Mouse (Mus musculus) erythroid progenitor cell, adult 5-6 weeks (primary cell): ENCODE measurements around the gene Zbtb32. TPM values are rescaled to one million over a fixed set of nuclear protein-coding genes. Genes with fewer than 3 reads are reported as not detected.

Experiments used
- ATAC-seq: replicated peaks from 2 replicates; pipeline ENCODE4 v1.8.0; 2016; ENCODE audit warnings: moderate number of reproducible peaks, mild to moderate bottlenecking, moderate TSS enrichment, inconsistent platforms; ENCODE audit not compliant: poor library complexity, low FRiP score, severe bottlenecking
- total RNA-seq, 2 experiments: library from RNA; stranded (forward) in 1 of 2; stranded (reverse) in 1 of 2; fragments of 150-400 nt in 1 of 2; fragments of 186-747, 209-891 nt in 1 of 2; gene quantifications; 2 replicates each; pipeline versions ENCODE4 v1.2.3 to v1.2.4; 2015 to 2017; ENCODE audit warnings: low replicate concordance in 2 of 2

Zbtb32 gene
- total RNA-seq, 2 experiments from 2014 or later = not detected

GRCm38 (mm10) chr7:30604424-30604823 is 5.7 kb upstream of the Zbtb32 start:
- ATAC-seq = no peak

- no peak for ATAC-seq
These were observed 3.9 kb upstream of the Zbtb32 start for GRCm38 (mm10) chr7:30602583-30602982.

- ATAC-seq = no peak
These were observed 1.9 kb upstream of the Zbtb32 start for GRCm38 (mm10) chr7:30600651-30601050.

- ATAC-seq = peak; percentile 99
These were observed 1.2 kb upstream of the Zbtb32 start for GRCm38 (mm10) chr7:30599933-30600353.

GRCm38 (mm10) chr7:30596811-30597210 is 1.9 kb downstream of the Zbtb32 start:
- ATAC-seq = no peak

- ATAC-seq = no peak
These were observed 2.6 kb downstream of the Zbtb32 start for GRCm38 (mm10) chr7:30596093-30596492.

GRCm38 (mm10) chr7:30594510-30595024 is 4.1 kb downstream of the Zbtb32 start:
- no peak for ATAC-seq

- ATAC-seq = no peak
These were observed 4.9 kb downstream of the Zbtb32 start for GRCm38 (mm10) chr7:30593579-30594509.

GRCm38 (mm10) chr7:30592772-30593423 is 5.8 kb downstream of the Zbtb32 start:
- no peak for ATAC-seq

GRCm38 (mm10) chr7:30591605-30591951 is 7.1 kb downstream of the Zbtb32 start:
- ATAC-seq = no peak

GRCm38 (mm10) chr7:30590927-30591604 is 7.6 kb downstream of the Zbtb32 start:
- ATAC-seq = no peak

GRCm38 (mm10) chr7:30589435-30590301 is 9.0 kb downstream of the Zbtb32 start:
- ATAC-seq = peak; percentile 56

- ATAC-seq = peak; percentile 90
These were observed 9.9 kb downstream of the Zbtb32 start, which contains the start of gene Kmt2b for GRCm38 (mm10) chr7:30588676-30589434. TSS of gene Kmt2b (minus strand) at chr7:30588726.

- no peak for ATAC-seq
These were observed 10.7 kb downstream of the Zbtb32 start for GRCm38 (mm10) chr7:30587842-30588667.

- no peak for ATAC-seq
These were observed 12.2 kb downstream of the Zbtb32 start for GRCm38 (mm10) chr7:30586455-30587020.

- no peak for ATAC-seq
These were observed 13.5 kb downstream of the Zbtb32 start for GRCm38 (mm10) chr7:30585170-30585569.

- ATAC-seq = no peak
These were observed 14.4 kb downstream of the Zbtb32 start for GRCm38 (mm10) chr7:30584339-30584738.
